Mouse (Mus musculus) left cerebral cortex, adult 2 months (tissue): ENCODE results near the gene Casp8ap2. TPM values are rescaled to one million over a fixed set of nuclear protein-coding genes. Genes with fewer than 3 reads are reported as not detected.

ENCODE experiments used
- DNase-seq, 2 experiments: peaks; one replicate each; pipeline ENCODE4 v3.0.0; 2021 to 2022; ENCODE audit warnings: low spot score in 2 of 2, mixed read lengths in 1 of 2; ENCODE audit errors: extremely low spot score in 1 of 2
- H3K27ac ChIP-seq: fragments of 200-600 bp; 2 replicates; pipeline ENCODE4 v1.8.1; 2022
- H3K4me3 ChIP-seq: fragments of 200-600 bp; 2 replicates; pipeline ENCODE4 v1.8.1; 2022
- CTCF ChIP-seq: fragments of 200-600 bp; IDR thresholded peaks from 2 replicates; pipeline ENCODE4 v1.8.1; 2022; ENCODE audit warnings: antibody characterized with exemption, mild to moderate bottlenecking, moderate library complexity
- intact Hi-C: fragments of 180-260 bp; cut with DNase I; formaldehyde crosslinking; loops from one replicate; pipeline ENCODE4 v1.15.1; 2025
- total RNA-seq, 2 experiments: library from RNA; stranded (reverse); gene quantifications; 2 replicates each; pipeline ENCODE4 v1.2.3; 2021

The Casp8ap2 gene
- total RNA-seq, 2 experiments from 2014 or later = 9.0 to 10.8 TPM

- Histone ChIP-seq H3K4me3 (no peak overlapping the region), H3K27ac (no peak overlapping the region)
- DNase-seq = no peak
- intact Hi-C loops = no loop called here
- TF ChIP-seq CTCF = peak; percentile 56
Measured at GRCm38 (mm10) chr4:32586596-32586995, 28.7 kb upstream of the Casp8ap2 start.

GRCm38 (mm10) chr4:32587543-32587942 is 27.7 kb upstream of the Casp8ap2 start:
- no peak for DNase-seq
- intact Hi-C loops = no loop called here
- Histone ChIP-seq H3K27ac (no peak overlapping the region), H3K4me3 (no peak overlapping the region)
- no peak for TF ChIP-seq CTCF

GRCm38 (mm10) chr4:32588237-32588636 is 27.0 kb upstream of the Casp8ap2 start:
- intact Hi-C loops = no loop called here
- no peak for TF ChIP-seq CTCF
- H3K27ac ChIP-seq = no peak overlapping the region
- DNase-seq = no peak
- H3K4me3 ChIP-seq = no peak overlapping the region

GRCm38 (mm10) chr4:32601135-32601534 is 14.1 kb upstream of the Casp8ap2 start:
- DNase-seq = no peak

GRCm38 (mm10) chr4:32602660-32603059 is 12.6 kb upstream of the Casp8ap2 start, which contains the start of gene Gja10:
TSS of gene Gja10 (minus strand) at chr4:32602760.
- no peak for DNase-seq
- Histone ChIP-seq H3K27ac (no peak within 1 kb of the TSS), H3K4me3 (no peak within 1 kb of the TSS)
- no peak for TF ChIP-seq CTCF
- intact Hi-C loops = no loop called here

More at GRCm38 (mm10) chr4:32601135-32601534, 14.1 kb upstream of the Casp8ap2 start:
- TF ChIP-seq CTCF = no peak
- H3K4me3 ChIP-seq = no peak overlapping the region
- intact Hi-C loops = no loop called here
- H3K27ac ChIP-seq = no peak overlapping the region

- Histone ChIP-seq H3K27ac (no peak overlapping the region), H3K4me3 (no peak overlapping the region)
- TF ChIP-seq CTCF = no peak
- no peak for DNase-seq
- intact Hi-C loops = no loop called here
Measured at GRCm38 (mm10) chr4:32621637-32622036, 6.4 kb downstream of the Casp8ap2 start.

- DNase-seq = no peak
- intact Hi-C loops = no loop called here
- TF ChIP-seq CTCF = no peak
- no peak overlapping the region for H3K4me3 ChIP-seq
- no peak overlapping the region for H3K27ac ChIP-seq
Measured at GRCm38 (mm10) chr4:32651669-32652068, 36.4 kb downstream of the Casp8ap2 start.

GRCm38 (mm10) chr4:32656146-32656904 is 41.1 kb downstream of the Casp8ap2 start:
- intact Hi-C loops = no loop called here
- DNase-seq = no peak
- TF ChIP-seq CTCF = no peak
- H3K27ac ChIP-seq = peak overlapping the region; percentile 80
- peak overlapping the region; percentile 95 for H3K4me3 ChIP-seq

- H3K4me3 ChIP-seq = peak within 1 kb of the TSS; percentile 95
- H3K27ac ChIP-seq = peak within 1 kb of the TSS; percentile 80
- intact Hi-C loops = no loop called here
- no peak for TF ChIP-seq CTCF
- peak; percentile 97 to 98 for DNase-seq
Measured at GRCm38 (mm10) chr4:32656918-32657662, 41.8 kb downstream of the Casp8ap2 start, which contains the start of gene Mdn1. TSS of gene Mdn1 (plus strand) at chr4:32657119.

- intact Hi-C loops = no loop called here
- no peak overlapping the region for H3K27ac ChIP-seq
- no peak overlapping the region for H3K4me3 ChIP-seq
- TF ChIP-seq CTCF = no peak
- no peak for DNase-seq
Measured at GRCm38 (mm10) chr4:32665843-32666242, 50.6 kb downstream of the Casp8ap2 start.

GRCm38 (mm10) chr4:32668291-32668690 is 53.0 kb downstream of the Casp8ap2 start:
- Histone ChIP-seq H3K4me3 (no peak overlapping the region), H3K27ac (no peak overlapping the region)
- no peak; the same call in 1 of the 2 replicates for TF ChIP-seq CTCF
- DNase-seq = no peak
- intact Hi-C loops = no loop called here

GRCm38 (mm10) chr4:32669825-32670224 is 54.6 kb downstream of the Casp8ap2 start:
- peak; percentile 28 for TF ChIP-seq CTCF
- no peak for DNase-seq
- Histone ChIP-seq H3K4me3 (no peak overlapping the region), H3K27ac (no peak overlapping the region)
- intact Hi-C loops = no loop called here
